ENCODE assay signal across 8 mouse cellular contexts in genomic region chr16:10834911-10835587, GRCm38 (mm10). TPM values are rescaled to one million over a fixed set of nuclear protein-coding genes. Genes with fewer than 3 reads are reported as not detected.
A peak's percentile ranks its signal among the peaks of the same experiment; 100 is the strongest.
DNase-seq lines count a peak whose midpoint lies in the region; ATAC-seq and TF ChIP-seq lines count a peak whose summit lies in the region.

TSS of gene Rmi2 (plus strand) at chr16:10835059.

- CTCF ChIA-PET in Patski (lab: Charles Lee) = no interaction called here

- POLR2A ChIA-PET in Patski (lab: Charles Lee) = interaction anchor here (0.9 to 1.6 kb wide), 2 partner anchors 50 to 178 kb away, joined by 4 to 5 read pairs; partner anchors contain the start of gene Socs1

- peak; percentile 48 for ATAC-seq in Patski
- peak; percentile 90 for ATAC-seq in hindbrain, embryonic 13.5 days (ENCODE audit: low FRiP score)

- DNase-seq in Patski (ENCODE audit: low read depth, low spot score) = no peak
- peak; percentile 92 to 94 for DNase-seq in cerebellum, postnatal 10 days
- peak; percentile 36 to 79 for DNase-seq in frontal cortex, postnatal 14 days (ENCODE audit: low spot score in 2 of 2)
- DNase-seq in layer of hippocampus, postnatal 25 days (ENCODE audit: extremely low spot score in 1 of 2, low spot score in 1 of 2) = peak; percentile 54 to 68
- DNase-seq in lung, postnatal 14 days = peak; percentile 86
- peak; percentile 86 for DNase-seq in ovary, postnatal 36 days (ENCODE audit: low spot score)
- DNase-seq in thymus, postnatal 14 days = peak; percentile 92

- peaks cover 20% of the 10 kb centered on the region for H3K4me1 ChIP-seq in hindbrain, embryonic 13.5 days (replicated peaks)

- peak within 1 kb of the TSS; percentile 83 for H3K4me3 ChIP-seq in hindbrain, embryonic 13.5 days

- no peak within 1 kb of the TSS for H3K27ac ChIP-seq in hindbrain, embryonic 13.5 days

- H3K36me3 ChIP-seq in hindbrain, embryonic 13.5 days = no peaks in the 10 kb centered on the region

- H3K9me3 ChIP-seq in hindbrain, embryonic 13.5 days = no peaks in the 10 kb centered on the region

- peak within 1 kb of the TSS; percentile 75 for H3K9ac ChIP-seq in hindbrain, embryonic 13.5 days

- no peaks in the 10 kb centered on the region for H3K27me3 ChIP-seq in Patski
- H3K27me3 ChIP-seq in hindbrain, embryonic 13.5 days = peaks cover 16% of the 10 kb centered on the region

- whole genome bisulfite sequencing in hindbrain, embryonic 13.5 days = under 1% methylated on average over 64 of the region's 69 CpGs

- in situ Hi-C loops in Patski (cut with MboI; ENCODE audit: low pct_unique_long_range_greater_than_20kb) = loop anchor here (5.0 kb wide), 1 partner anchor 43 kb away; the partner anchor contains the start of gene Prm3

- TF ChIP-seq CTCF in Patski (IDR thresholded peaks at IDR 0.05) = no peak

- H3K4me2 ChIP-seq in hindbrain, embryonic 13.5 days = peak within 1 kb of the TSS; percentile 93

RNA-seq across cellular contexts. Expression of gene Rmi2, which starts in this region (rescaled TPM):
- 1.6 TPM for polyA plus RNA-seq in Patski (2021)
- polyA plus RNA-seq in hindbrain, embryonic 13.5 days (2015; fragmentation: Nextera tagmentation; extraction: Ambion mirVana) = 0.39 and 0.54 TPM in 2 replicates
- total RNA-seq in layer of hippocampus, postnatal 25 days (2021) = under 1 TPM; 0.17 to 0.28 TPM

Comparison
In these comparisons a context has a peak if more than half of its experiments do, and no peak if none do; other contexts are left out.
1. Peak in ATAC-seq, H3K4me3 ChIP-seq, H3K9ac ChIP-seq and H3K4me2 ChIP-seq in hindbrain, embryonic 13.5 days; RNA of the gene not detected or under 1 TPM.
2. Peak in DNase-seq in layer of hippocampus, postnatal 25 days; RNA of the gene not detected or under 1 TPM.